Mouse (Mus musculus): ENCODE data around the gene Adar. TPM values are rescaled to one million over a fixed set of nuclear protein-coding genes. Genes with fewer than 3 reads are reported as not detected.

The Adar gene
- polyA plus RNA-seq, 1 experiment from 2014 or later, result 39.0 TPM

DNA sequence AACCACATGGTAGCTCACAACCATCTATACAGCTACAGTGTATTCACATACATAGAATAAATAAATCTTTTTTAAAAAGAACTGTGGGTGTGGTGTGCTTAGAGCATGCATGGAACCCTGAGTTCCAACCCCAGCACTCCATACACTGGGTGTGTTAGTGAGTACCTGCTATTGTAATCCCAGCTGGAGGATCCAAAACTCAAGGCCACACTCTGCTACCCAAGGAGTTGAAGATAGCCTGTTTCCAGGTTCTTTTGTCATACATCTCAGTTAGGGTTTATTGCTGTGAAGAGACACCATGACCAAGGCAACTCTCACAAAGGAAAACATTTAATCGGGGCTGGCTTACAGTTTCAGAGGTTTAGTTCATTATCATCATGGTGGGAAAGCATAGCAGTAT lies 15.9 kb upstream of the Adar start:
- H3K27me3 ChIP-seq, result peaks cover 62% of the 10 kb centered on the region
- in situ Hi-C loops (cut with MboI; ENCODE audit: low pct_unique_long_range_greater_than_20kb), result no loop called here
- DNase-seq (ENCODE audit: low read depth, low spot score), result no peak
- TF ChIP-seq CTCF (IDR thresholded peaks at IDR 0.05), result no peak
- ChIA-PET CTCF (no interaction called here), POLR2A (no interaction called here)
- ATAC-seq, result no peak

DNA sequence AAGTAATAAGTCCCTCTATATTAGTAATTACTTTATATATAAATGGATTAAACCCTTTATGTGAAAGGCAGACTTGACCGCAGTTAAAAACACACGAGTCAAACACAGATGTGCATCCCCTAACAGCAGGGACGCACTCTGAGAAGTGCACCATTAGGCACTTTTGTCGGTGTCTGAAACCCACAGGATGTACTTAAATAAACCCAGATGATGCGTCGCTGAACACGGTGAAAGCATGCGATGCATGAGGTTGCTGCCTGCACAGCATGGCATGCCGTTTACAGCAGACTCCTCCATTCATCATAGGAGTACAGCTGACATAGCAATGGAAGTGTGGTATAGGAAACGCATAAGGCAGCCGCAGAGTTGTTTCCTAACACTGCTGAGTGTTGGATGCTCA lies 14.4 kb upstream of the Adar start:
- ATAC-seq (no peak), DNase-seq (ENCODE audit: low read depth, low spot score) (no peak)
- CTCF ChIA-PET, result no interaction called here

DNA sequence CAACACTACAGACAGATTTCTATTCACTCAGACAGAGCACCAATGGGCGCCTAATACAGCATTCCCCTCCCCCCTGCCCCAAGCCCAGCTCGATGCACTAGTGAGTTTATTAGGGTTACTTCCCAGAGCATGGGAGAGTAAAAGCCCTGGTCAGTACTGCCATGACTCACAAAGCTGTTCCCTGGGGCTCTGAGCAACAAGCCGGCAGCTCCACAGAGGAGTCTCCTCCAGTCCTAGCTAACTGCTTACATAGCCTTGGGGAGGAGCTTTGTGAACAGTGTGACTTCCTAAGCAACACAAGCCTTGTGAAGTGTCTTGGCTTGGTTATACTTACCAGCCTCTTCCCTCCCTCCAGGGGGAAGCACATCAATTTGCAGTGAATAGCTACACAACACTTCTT lies 11.2 kb upstream of the Adar start:
- ATAC-seq, result no peak
- DNase-seq (ENCODE audit: low read depth, low spot score), result no peak
- CTCF ChIA-PET, result interaction anchor here (1.1 to 1.4 kb wide), 2 partner anchors 19 to 154 kb away, joined by 3 to 4 read pairs; no protein-coding TSS in a partner anchor
- H3K27me3 ChIP-seq, result peaks cover 72% of the 10 kb centered on the region
- POLR2A ChIA-PET, result no interaction called here
- in situ Hi-C loops (cut with MboI; ENCODE audit: low pct_unique_long_range_greater_than_20kb), result no loop called here
- no peak for TF ChIP-seq CTCF (IDR thresholded peaks at IDR 0.05)

More for the DNA sequence above, 14.4 kb upstream of the Adar start:
- H3K27me3 ChIP-seq, result peaks cover 75% of the 10 kb centered on the region
- no peak for TF ChIP-seq CTCF (IDR thresholded peaks at IDR 0.05)
- POLR2A ChIA-PET, result interaction anchor here (0.5 kb wide), 1 partner anchor 414 kb away, joined by 3 read pairs; no protein-coding TSS in a partner anchor
- in situ Hi-C loops (cut with MboI; ENCODE audit: low pct_unique_long_range_greater_than_20kb), result no loop called here

DNA sequence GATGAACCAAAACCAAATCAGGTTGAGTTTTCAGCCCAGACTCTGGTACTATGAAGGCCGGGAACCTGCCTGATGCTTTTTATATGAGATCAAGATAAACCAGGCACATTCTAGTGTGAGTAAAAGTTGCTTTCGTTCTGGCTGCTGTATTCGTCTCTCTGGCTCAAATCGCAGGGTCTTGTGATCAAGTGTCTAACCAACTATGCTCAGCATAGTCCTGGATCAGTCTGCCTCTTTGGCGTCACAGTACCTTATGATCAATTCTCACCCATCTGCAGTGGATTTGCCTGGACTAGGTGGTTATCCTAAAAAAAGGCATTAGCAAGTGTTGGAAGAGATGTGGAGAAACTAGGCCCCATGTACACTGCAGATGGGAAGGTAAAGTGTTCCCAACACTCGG lies 10.8 kb upstream of the Adar start:
- CTCF ChIA-PET, result interaction anchor here (1.4 to 1.6 kb wide), 2 partner anchors 10 to 154 kb away, joined by 3 to 4 read pairs; partner anchors contain the start of gene Adar
- peaks cover 69% of the 10 kb centered on the region for H3K27me3 ChIP-seq
- POLR2A ChIA-PET, result no interaction called here
- TF ChIP-seq CTCF (IDR thresholded peaks at IDR 0.05), result no peak
- in situ Hi-C loops (cut with MboI; ENCODE audit: low pct_unique_long_range_greater_than_20kb), result no loop called here
- no peak for ATAC-seq
- no peak for DNase-seq (ENCODE audit: low read depth, low spot score)

DNA sequence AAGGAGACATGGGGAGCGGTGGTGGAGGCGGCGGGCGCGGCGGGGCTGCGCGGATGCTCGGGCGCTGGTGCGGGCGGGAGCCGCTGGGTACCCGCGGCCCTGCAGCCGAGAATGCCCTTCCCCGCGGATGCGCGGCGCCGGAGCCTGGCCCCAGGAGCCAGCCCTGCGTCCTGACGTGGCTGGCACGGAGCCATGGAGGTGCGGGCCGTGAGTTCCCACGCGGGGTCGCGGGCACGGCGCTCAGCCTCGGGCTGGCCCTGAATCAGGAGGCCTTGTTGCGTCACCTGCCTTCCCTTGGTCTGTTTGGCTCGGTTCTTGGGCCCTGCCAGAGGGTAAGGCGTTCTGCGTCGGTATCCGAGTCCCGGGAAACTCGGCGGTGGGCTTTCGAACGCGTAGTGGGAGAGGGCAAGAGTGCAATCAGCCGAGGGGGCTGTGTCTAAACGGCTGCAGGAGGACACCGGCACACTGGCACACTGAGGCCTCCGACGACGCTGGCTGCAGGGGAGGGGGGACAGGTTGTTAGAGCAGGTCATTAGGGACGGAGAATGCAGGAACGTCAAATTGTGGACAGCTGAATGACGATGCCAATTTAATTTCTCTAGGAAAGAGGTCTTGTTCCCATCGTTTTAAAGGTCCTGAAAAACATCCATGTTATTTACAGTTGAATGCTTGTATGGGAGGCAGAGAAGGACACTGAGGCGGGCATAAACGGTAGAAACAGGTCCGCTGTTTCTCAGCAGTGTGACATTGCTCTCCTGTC lies 565 bp downstream of the Adar start:
- CTCF ChIA-PET, result interaction anchor here (0.9 to 7.3 kb wide), 4 partner anchors 15 to 143 kb away, joined by 3 to 63 read pairs (median 12); no protein-coding TSS in a partner anchor
- POLR2A ChIA-PET, result interaction anchor here (0.7 kb wide), 1 partner anchor 13 kb away, joined by 3 read pairs; no protein-coding TSS in a partner anchor
- DNase-seq (ENCODE audit: low read depth, low spot score) (no peak), ATAC-seq (peak; percentile 45)
- TF ChIP-seq CTCF (IDR thresholded peaks at IDR 0.05), result no peak
- in situ Hi-C loops (cut with MboI; ENCODE audit: low pct_unique_long_range_greater_than_20kb), result no loop called here
- H3K27me3 ChIP-seq, result peaks cover 32% of the 10 kb centered on the region

DNA sequence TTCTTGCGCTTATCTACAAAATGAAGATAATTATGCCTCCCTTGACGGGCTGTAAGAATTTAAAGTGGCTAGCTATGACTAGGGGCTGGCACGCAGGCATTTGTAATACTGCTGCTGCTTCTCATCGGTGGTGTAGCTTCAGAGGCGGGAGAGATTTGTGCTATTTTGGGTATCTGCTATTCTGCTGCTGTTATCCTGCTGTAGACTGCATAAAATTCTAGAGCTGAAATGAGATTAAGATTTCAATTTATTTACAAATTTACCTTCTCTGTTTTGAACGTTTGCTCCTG lies 1.1 kb downstream of the Adar start:
- ChIA-PET CTCF (interaction anchor here (0.6 to 7.3 kb wide), 5 partner anchors 15 to 143 kb away, joined by 3 to 63 read pairs (median 3); no protein-coding TSS in a partner anchor), POLR2A (interaction anchor here (0.7 kb wide), 1 partner anchor 12 kb away, joined by 3 read pairs; no protein-coding TSS in a partner anchor)
- peaks cover 27% of the 10 kb centered on the region for H3K27me3 ChIP-seq
- TF ChIP-seq CTCF (IDR thresholded peaks at IDR 0.05), result no peak
- no peak for DNase-seq (ENCODE audit: low read depth, low spot score)
- in situ Hi-C loops (cut with MboI; ENCODE audit: low pct_unique_long_range_greater_than_20kb), result no loop called here
- ATAC-seq, result no peak

DNA sequence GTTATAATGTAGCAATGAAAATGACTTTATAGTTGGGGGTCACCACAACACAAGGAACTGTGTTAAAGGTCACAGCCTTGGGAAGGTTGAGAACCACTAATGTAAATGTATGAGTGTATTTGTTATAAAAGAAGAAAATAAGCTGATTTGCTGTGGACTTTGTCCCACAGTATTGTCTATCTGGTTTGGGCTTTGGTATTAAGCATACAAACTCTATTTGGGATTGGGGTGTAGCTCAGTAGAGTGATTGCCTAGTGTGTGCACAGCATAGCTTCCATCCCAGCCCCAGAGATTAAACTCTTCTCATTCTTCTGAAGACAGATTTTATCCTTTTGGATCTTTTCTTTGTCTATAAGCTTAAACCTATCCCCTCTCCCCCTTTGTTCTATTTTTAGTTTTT lies 7.2 kb downstream of the Adar start:
- no peak for DNase-seq (ENCODE audit: low read depth, low spot score)
- ChIA-PET CTCF (interaction anchor here (7.3 kb wide), 1 partner anchor 9 kb away, joined by 63 read pairs; no protein-coding TSS in a partner anchor), POLR2A (no interaction called here)
- in situ Hi-C loops (cut with MboI; ENCODE audit: low pct_unique_long_range_greater_than_20kb), result no loop called here
- no peaks in the 10 kb centered on the region for H3K27me3 ChIP-seq
- no peak for ATAC-seq
- no peak for TF ChIP-seq CTCF (IDR thresholded peaks at IDR 0.05)

DNA sequence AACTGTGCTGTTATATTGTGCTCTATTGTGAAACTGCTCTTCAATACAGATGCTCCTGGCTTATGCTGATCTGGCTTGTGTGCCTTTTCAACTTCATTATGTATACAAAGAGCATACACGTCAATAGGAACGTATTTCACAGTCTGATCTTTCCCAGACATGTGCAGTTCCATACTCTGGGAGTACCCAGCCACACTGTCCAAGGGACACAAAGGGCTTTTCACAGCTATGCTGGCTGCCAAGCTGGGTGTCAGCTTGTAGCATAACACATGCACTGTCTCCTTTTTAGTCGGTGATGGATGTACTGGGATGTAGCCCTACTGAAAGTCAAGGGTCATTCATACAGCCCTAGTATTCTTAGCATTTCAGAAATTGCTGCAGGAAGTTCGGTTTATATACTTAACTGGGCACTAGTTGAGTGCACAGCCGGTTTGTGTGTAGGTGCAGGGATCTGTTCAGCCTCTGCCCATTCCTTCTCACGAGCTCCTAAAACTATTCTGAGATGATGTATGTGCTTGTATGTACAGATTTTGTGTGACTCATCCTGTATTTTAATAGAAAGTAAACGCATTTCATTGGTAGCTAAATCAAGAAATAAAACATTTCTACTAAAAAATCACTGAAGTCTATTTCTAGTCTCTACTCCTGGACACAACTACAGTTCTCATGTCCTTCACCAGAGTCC lies 8.7 kb downstream of the Adar start:
- in situ Hi-C loops (cut with MboI; ENCODE audit: low pct_unique_long_range_greater_than_20kb), result no loop called here
- ChIA-PET POLR2A (no interaction called here), CTCF (interaction anchor here (1.1 kb wide), 1 partner anchor 10 kb away, joined by 3 read pairs; no protein-coding TSS in a partner anchor)
- ATAC-seq, result no peak
- DNase-seq (ENCODE audit: low read depth, low spot score), result no peak
- TF ChIP-seq CTCF (IDR thresholded peaks at IDR 0.05), result no peak
- H3K27me3 ChIP-seq, result no peaks in the 10 kb centered on the region

DNA sequence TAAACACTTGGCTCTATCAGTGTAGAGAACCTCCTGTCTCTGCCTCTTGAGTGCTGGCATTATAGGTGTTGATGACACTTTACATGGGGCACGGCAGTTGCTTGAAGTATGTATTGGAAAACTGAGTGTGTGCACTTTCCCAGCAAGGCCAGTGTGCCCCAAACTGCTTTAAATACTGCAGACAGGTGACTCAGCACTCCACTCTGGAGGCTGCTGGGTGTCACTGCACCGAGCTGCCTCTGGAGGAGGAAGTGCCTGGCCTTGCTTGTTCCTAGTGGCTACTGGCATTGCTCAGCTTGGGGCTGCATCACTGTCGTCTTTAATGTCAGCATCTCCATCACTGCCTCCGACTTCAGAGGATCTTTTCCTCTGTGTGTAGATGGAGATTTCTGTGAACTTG lies 12.2 kb downstream of the Adar start:
- CTCF ChIA-PET, result interaction anchor here (1.1 to 9.0 kb wide), 7 partner anchors 8 to 139 kb away, joined by 3 to 63 read pairs (median 4); partner anchors contain the start of gene Ube2q1
- ATAC-seq, result peak; percentile 55
- in situ Hi-C loops (cut with MboI; ENCODE audit: low pct_unique_long_range_greater_than_20kb), result no loop called here

DNA sequence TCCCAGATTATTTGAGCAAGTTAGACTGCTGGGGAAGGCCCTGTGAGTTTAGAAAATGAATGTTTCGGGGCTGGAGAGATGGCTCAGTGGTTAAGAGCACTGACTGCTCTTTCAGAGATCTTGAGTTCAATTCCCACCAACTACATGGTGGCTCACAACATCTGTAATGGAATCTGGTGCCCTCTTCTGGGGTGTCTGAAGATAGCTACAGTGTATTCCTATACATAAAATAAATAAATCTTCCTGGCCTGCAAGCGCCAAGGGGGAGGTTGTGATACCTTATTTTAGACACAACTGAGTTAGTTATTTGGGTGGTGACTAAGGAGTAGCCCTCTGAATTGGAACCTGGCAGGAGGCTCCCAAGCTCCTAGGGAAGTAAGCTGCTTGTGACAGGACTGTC lies 14.0 kb downstream of the Adar start:
- H3K27me3 ChIP-seq, result no peaks in the 10 kb centered on the region
- in situ Hi-C loops (cut with MboI; ENCODE audit: low pct_unique_long_range_greater_than_20kb), result no loop called here
- ChIA-PET POLR2A (interaction anchor here (1.0 kb wide), 1 partner anchor 9 kb away, joined by 3 read pairs; no protein-coding TSS in a partner anchor), CTCF (interaction anchor here (1.1 to 9.0 kb wide), 7 partner anchors 10 to 56 kb away, joined by 3 to 63 read pairs (median 12); partner anchors contain the start of genes Adar and Ube2q1)
- TF ChIP-seq CTCF (IDR thresholded peaks at IDR 0.05), result peak; percentile 48
- no peak for ATAC-seq
- no peak for DNase-seq (ENCODE audit: low read depth, low spot score)

More for the DNA sequence above, 12.2 kb downstream of the Adar start:
- POLR2A ChIA-PET, result no interaction called here
- DNase-seq (ENCODE audit: low read depth, low spot score), result no peak
- peak; percentile 84 for TF ChIP-seq CTCF (IDR thresholded peaks at IDR 0.05)
- no peaks in the 10 kb centered on the region for H3K27me3 ChIP-seq
